Mouse (Mus musculus): ENCODE measurements around the gene Hmg20b.

DNA sequence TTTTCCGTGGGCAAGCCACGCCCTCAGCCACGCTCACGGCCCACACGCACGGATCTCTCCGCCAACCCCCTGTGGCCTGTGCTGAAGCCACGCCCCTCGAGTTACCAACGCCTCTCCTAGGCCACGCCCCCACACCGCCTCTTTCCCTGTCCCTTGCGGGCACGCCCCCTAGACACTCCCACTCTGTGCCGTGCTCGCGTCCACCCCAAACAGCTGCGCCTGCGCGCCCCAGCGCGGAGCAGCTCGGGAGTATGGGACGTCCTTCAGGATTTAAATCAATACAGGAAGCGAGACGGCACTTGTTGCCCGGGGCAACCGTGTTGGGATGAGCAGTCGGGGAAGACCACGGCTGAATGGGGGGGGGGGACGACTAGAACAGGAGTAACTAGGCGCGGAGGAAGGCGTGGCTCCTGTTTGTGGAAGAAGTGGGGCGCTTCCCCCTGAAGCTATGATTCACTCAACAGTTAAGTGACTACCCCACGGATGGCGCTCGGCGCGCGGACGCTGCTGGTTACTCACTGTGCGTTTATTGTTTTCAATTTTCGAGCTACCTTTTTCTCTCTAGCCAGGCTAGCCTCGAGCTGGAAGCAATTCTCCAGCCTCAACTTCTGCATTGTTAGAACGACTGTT lies 28.4 kb upstream of the Hmg20b start:
- TF ChIP-seq POLR2A (IDR thresholded peaks at IDR 0.05; ENCODE audit: insufficient read depth, low read length) (no peak), EP300 (IDR thresholded peaks at IDR 0.05; ENCODE audit: insufficient read depth, low read depth, low read length) (no peak), CTCF (IDR thresholded peaks at IDR 0.05; ENCODE audit: low read depth, low read length) (no peak)

All from ES-Bruce4 (cell line).